10 mouse cellular contexts compared by ENCODE assay signal in genomic region chrX:12126408-12127105, GRCm38 (mm10). TPM values are rescaled to one million over a fixed set of nuclear protein-coding genes. Genes with fewer than 3 reads are reported as not detected.
A peak's percentile ranks its signal among the peaks of the same experiment; 100 is the strongest.
DNase-seq lines count a peak whose midpoint lies in the region; ATAC-seq lines count a peak whose summit lies in the region.
"Had no signal": no experiment of that assay in that cellular context is flagged by ENCODE, and none has a peak within 500 bp of the region (broad histone marks: within the 10 kb centered on the region; RNA-seq: fewer than 3 reads in every experiment).

No protein-coding gene starts in this region.

- H3K36me3 ChIP-seq in heart, embryonic 16.5 days (ENCODE audit: control insufficient read depth, insufficient read depth) = no peaks in the 10 kb centered on the region
- H3K36me3 ChIP-seq in hindbrain, embryonic 15.5 days = no peaks in the 10 kb centered on the region
- H3K36me3 ChIP-seq in midbrain, embryonic 15.5 days (replicated peaks) = no peaks in the 10 kb centered on the region

- H3K27ac ChIP-seq in heart, embryonic 16.5 days (ENCODE audit: low read length) = peak overlapping the region; percentile 23; the same call in 1 of the 2 replicates
- no peak overlapping the region for H3K27ac ChIP-seq in hindbrain, embryonic 15.5 days (replicated peaks)
- H3K27ac ChIP-seq in midbrain, embryonic 15.5 days = 0 out of 2 replicates have a peak overlapping the region, but pooled peaks have one; percentile 29
- H3K27ac ChIP-seq: gastrocnemius, adult 2 months had no signal

- intact Hi-C loops in heart, postnatal 10 days (cut with DNase I) = no loop called here

- peak overlapping the region; percentile 86 for H3K9ac ChIP-seq in heart, embryonic 16.5 days (ENCODE audit: low read length)
- H3K9ac ChIP-seq in hindbrain, embryonic 15.5 days = peak overlapping the region; percentile 65; the same call in 1 of the 2 replicates
- peak overlapping the region; percentile 68 for H3K9ac ChIP-seq in midbrain, embryonic 15.5 days

- WGBS in heart, embryonic 16.5 days = 20% methylated on average over 22 of the region's 22 CpGs
- 11% methylated on average over 21 of the region's 22 CpGs for WGBS in hindbrain, embryonic 15.5 days
- 6% methylated on average over 22 of the region's 22 CpGs for WGBS in midbrain, embryonic 15.5 days

- ATAC-seq in heart, embryonic 16.5 days (replicated peaks; ENCODE audit: extremely low read depth, insufficient read depth, low FRiP score) = no peak
- ATAC-seq in hindbrain, embryonic 15.5 days (ENCODE audit: low FRiP score, low read depth) = no peak
- ATAC-seq in midbrain, embryonic 15.5 days (replicated peaks) = no peak

- H3K4me1 ChIP-seq in heart, embryonic 16.5 days (ENCODE audit: control insufficient read depth, insufficient read depth, low read length) = peaks cover 24% of the 10 kb centered on the region
- peaks cover 35% of the 10 kb centered on the region for H3K4me1 ChIP-seq in hindbrain, embryonic 15.5 days (replicated peaks)
- H3K4me1 ChIP-seq in midbrain, embryonic 15.5 days = peaks cover 48% of the 10 kb centered on the region

- DNase-seq in heart, postnatal 10 days = no peak
- peak; percentile 45 for DNase-seq in embryo, embryonic 11 days
- DNase-seq in left cerebral cortex, adult 11 months (ENCODE audit: low spot score) = no peak
- DNase-seq in cerebellum, adult 11 months = no peak
- DNase-seq in urinary bladder, adult 18-20 months (ENCODE audit: low spot score in 2 of 2) = no peak
- DNase-seq: gastrocnemius, adult 2 months; lung, postnatal 36 days had no signal

- peak overlapping the region; percentile 74 for H3K4me3 ChIP-seq in heart, embryonic 16.5 days (ENCODE audit: low read length)
- H3K4me3 ChIP-seq in hindbrain, embryonic 15.5 days = peak overlapping the region; percentile 60
- peak overlapping the region; percentile 59 for H3K4me3 ChIP-seq in midbrain, embryonic 15.5 days

- peaks cover 36% of the 10 kb centered on the region for H3K27me3 ChIP-seq in heart, embryonic 16.5 days (ENCODE audit: control insufficient read depth, insufficient read depth, low read length)
- H3K27me3 ChIP-seq in hindbrain, embryonic 15.5 days = peaks cover 61% of the 10 kb centered on the region
- H3K27me3 ChIP-seq in midbrain, embryonic 15.5 days (replicated peaks) = peaks cover 45% of the 10 kb centered on the region

- H3K9me3 ChIP-seq in heart, embryonic 16.5 days (replicated peaks; ENCODE audit: control insufficient read depth, low read length) = no peaks in the 10 kb centered on the region; the same call in 1 of the 2 replicates
- H3K9me3 ChIP-seq in hindbrain, embryonic 15.5 days = no peaks in the 10 kb centered on the region
- no peaks in the 10 kb centered on the region for H3K9me3 ChIP-seq in midbrain, embryonic 15.5 days

- peak overlapping the region; percentile 76 for H3K4me2 ChIP-seq in heart, embryonic 16.5 days (ENCODE audit: low read depth, low read length)
- H3K4me2 ChIP-seq in hindbrain, embryonic 15.5 days = peak overlapping the region; percentile 67
- H3K4me2 ChIP-seq in midbrain, embryonic 15.5 days = peak overlapping the region; percentile 60

RNA-seq across cellular contexts. Expression of gene Bcor, which starts 33.6 kb away (rescaled TPM):
- 11.5 and 13.5 TPM in 2 replicates for polyA plus RNA-seq in heart, embryonic 16.5 days (2015; fragmentation: Nextera tagmentation; extraction: Ambion mirVana)
- total RNA-seq in heart, postnatal 10 days (2021) = 10 to 100 TPM; 26.4 to 38.5 TPM
- polyA plus RNA-seq in hindbrain, embryonic 15.5 days (2015; fragmentation: Nextera tagmentation; extraction: Ambion mirVana) = 13.0 and 15.8 TPM in 2 replicates
- 18.4 and 18.8 TPM in 2 replicates for polyA plus RNA-seq in midbrain, embryonic 15.5 days (2015; fragmentation: Nextera tagmentation; extraction: Ambion mirVana)
